16 mouse cellular contexts compared by ENCODE assay signal in the genomic region with DNA sequence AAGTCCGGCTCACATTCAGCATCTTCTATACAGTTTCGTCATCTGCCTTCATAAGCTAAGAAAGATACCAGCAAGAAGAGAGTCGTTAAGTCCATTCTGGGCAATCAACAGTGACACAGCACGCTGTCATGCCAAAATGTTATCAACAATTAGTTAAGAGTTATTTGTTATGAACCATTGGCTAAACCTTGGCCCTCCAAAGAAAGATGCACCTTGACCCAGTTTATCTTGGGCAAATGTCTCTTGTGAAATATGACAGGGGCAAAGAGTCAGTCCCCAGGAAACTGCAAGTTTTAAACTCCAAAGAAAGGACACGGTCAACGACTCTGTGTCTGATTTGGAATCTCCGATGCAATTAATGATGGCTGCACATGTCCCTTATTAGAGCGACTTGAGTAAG.
A peak's percentile ranks its signal among the peaks of the same experiment; 100 is the strongest.
DNase-seq lines count a peak whose midpoint lies in the region; ATAC-seq and TF ChIP-seq lines count a peak whose summit lies in the region.
"Had no signal": no experiment of that assay in that cellular context is flagged by ENCODE, and none has a peak within 500 bp of the region (broad histone marks: within the 10 kb centered on the region; RNA-seq: fewer than 3 reads in every experiment).

No protein-coding gene starts in this region.

- H3K27me3 ChIP-seq in liver, adult 2 months (ENCODE audit: control insufficient read depth, insufficient read depth, low read length) = no peaks in the 10 kb centered on the region
- no peaks in the 10 kb centered on the region for H3K27me3 ChIP-seq in liver, embryonic 11.5 days (replicated peaks; ENCODE audit: control insufficient read depth, insufficient read depth, low read length)
- H3K27me3 ChIP-seq: embryonic facial prominence, embryonic 12.5 days; forebrain, embryonic 13.5 days; forebrain, embryonic 15.5 days had no signal

- no peaks in the 10 kb centered on the region for H3K79me2 ChIP-seq in liver, adult 2 months (ENCODE audit: control insufficient read depth, insufficient read depth, low read length)

- no peak overlapping the region for H3K27ac ChIP-seq in liver, adult 2 months (replicated peaks; ENCODE audit: insufficient read depth, low read depth, low read length)
- H3K27ac ChIP-seq in liver, embryonic 11.5 days (ENCODE audit: low read depth, low read length) = no peak overlapping the region
- H3K27ac ChIP-seq: embryonic facial prominence, embryonic 10.5 days; embryonic facial prominence, embryonic 12.5 days; forebrain, embryonic 13.5 days; forebrain, embryonic 15.5 days had no signal

- H3K4me1 ChIP-seq in liver, adult 2 months (ENCODE audit: control insufficient read depth, insufficient read depth, low read length) = no peaks in the 10 kb centered on the region
- H3K4me1 ChIP-seq in liver, embryonic 11.5 days (replicated peaks; ENCODE audit: control insufficient read depth, insufficient read depth, low read length) = no peaks in the 10 kb centered on the region
- H3K4me1 ChIP-seq: embryonic facial prominence, embryonic 10.5 days; embryonic facial prominence, embryonic 12.5 days; forebrain, embryonic 13.5 days; forebrain, embryonic 15.5 days had no signal

- intact Hi-C loops in left cerebral cortex, postnatal 25 days (cut with DNase I) = no loop called here

- TF ChIP-seq POLR2A in liver, adult 2 months (IDR thresholded peaks at IDR 0.05; ENCODE audit: extremely low read depth, insufficient read depth, low read length) = no peak

- 74% methylated on average over 8 of the region's 8 CpGs for WGBS in liver, adult 2 months
- 82% methylated on average over 8 of the region's 8 CpGs for WGBS in liver, embryonic 11.5 days

- H3K4me3 ChIP-seq in liver, adult 2 months (ENCODE audit: insufficient read depth, low read depth, low read length) = no peak overlapping the region
- no peak overlapping the region for H3K4me3 ChIP-seq in liver, embryonic 11.5 days (ENCODE audit: low read depth, low read length)
- H3K4me3 ChIP-seq: embryonic facial prominence, embryonic 10.5 days; embryonic facial prominence, embryonic 12.5 days; forebrain, embryonic 13.5 days; forebrain, embryonic 15.5 days had no signal

- DNase-seq in adrenal gland, adult 8-10 months = peak; percentile 25
- no peak for DNase-seq in adrenal gland, postnatal 4 days (ENCODE audit: low spot score in 2 of 2)
- peak; percentile 69 for DNase-seq in liver, adult 2 months (ENCODE audit: extremely low read depth, low read depth, low spot score)
- DNase-seq in liver, embryonic 11.5 days (ENCODE audit: low spot score) = no peak
- DNase-seq in adrenal gland, postnatal 14 days = peak; percentile 4
- no peak for DNase-seq in left cerebral cortex, postnatal 25 days (ENCODE audit: low spot score in 2 of 2)
- DNase-seq: cerebellum, adult 11-12 months; cerebellum, adult 2 months; cerebellum, adult 9-10 months; cerebellum, postnatal 10 days; cerebellum, postnatal 25 days; forebrain, postnatal 0 days had no signal

- no peaks in the 10 kb centered on the region for H3K9me3 ChIP-seq in liver, embryonic 11.5 days (ENCODE audit: control insufficient read depth, low read length)
- H3K9me3 ChIP-seq: embryonic facial prominence, embryonic 10.5 days; embryonic facial prominence, embryonic 12.5 days; forebrain, embryonic 13.5 days; forebrain, embryonic 15.5 days had no signal

- no peak for ATAC-seq in liver, embryonic 11.5 days (replicated peaks; ENCODE audit: low FRiP score)
- ATAC-seq: forebrain, embryonic 13.5 days; forebrain, embryonic 15.5 days; forebrain, postnatal 0 days had no signal

- H3K9ac ChIP-seq in liver, adult 2 months (ENCODE audit: low read depth, low read length) = no peak overlapping the region
- no peak overlapping the region for H3K9ac ChIP-seq in liver, embryonic 11.5 days (ENCODE audit: low read depth, low read length)
- H3K9ac ChIP-seq: embryonic facial prominence, embryonic 12.5 days; forebrain, embryonic 13.5 days; forebrain, embryonic 15.5 days; forebrain, postnatal 0 days had no signal

- no peaks in the 10 kb centered on the region for H3K36me3 ChIP-seq in liver, adult 2 months (ENCODE audit: control insufficient read depth, insufficient read depth, low read length)
- no peaks in the 10 kb centered on the region for H3K36me3 ChIP-seq in liver, embryonic 11.5 days (ENCODE audit: control insufficient read depth, insufficient read depth, low read length)
- H3K36me3 ChIP-seq: embryonic facial prominence, embryonic 10.5 days; embryonic facial prominence, embryonic 12.5 days; forebrain, embryonic 15.5 days had no signal

- no peak for TF ChIP-seq CTCF in liver, adult 2 months (IDR thresholded peaks at IDR 0.05; ENCODE audit: low read depth, low read length)

- H3K4me2 ChIP-seq in liver, embryonic 11.5 days = no peak overlapping the region
- H3K4me2 ChIP-seq: embryonic facial prominence, embryonic 12.5 days; forebrain, embryonic 13.5 days; forebrain, embryonic 15.5 days had no signal

Comparison
In these comparisons a context has a peak if more than half of its experiments do, and no peak if none do; other contexts are left out.
1. DNase-seq: peak in adrenal gland, adult 8-10 months (single experiment), liver, adult 2 months (single experiment) and adrenal gland, postnatal 14 days (single experiment); none in adrenal gland, postnatal 4 days (0 of 2), liver, embryonic 11.5 days (single experiment) and left cerebral cortex, postnatal 25 days (0 of 2).